Mouse (Mus musculus): ENCODE measurements around the gene Cdk6.

- no peak for TF ChIP-seq CTCF (IDR thresholded peaks at IDR 0.05; ENCODE audit: borderline replicate concordance, extremely low read depth, insufficient read depth, insufficient read length)
- TF ChIP-seq POLR2A (IDR thresholded peaks at IDR 0.05; ENCODE audit: borderline replicate concordance, extremely low read depth, insufficient read depth, insufficient read length, poor library complexity, severe bottlenecking), result no peak
Measured at GRCm38 (mm10) chr5:3376167-3376566, 34.9 kb downstream of the Cdk6 start.
